Mouse (Mus musculus): Measurements from ENCODE around the gene Sp8. TPM values are rescaled to one million over a fixed set of nuclear protein-coding genes. Genes with fewer than 3 reads are reported as not detected.

Sp8 gene
- polyA plus RNA-seq, 1 experiment from 2014 or later, result 4.5 TPM

DNA sequence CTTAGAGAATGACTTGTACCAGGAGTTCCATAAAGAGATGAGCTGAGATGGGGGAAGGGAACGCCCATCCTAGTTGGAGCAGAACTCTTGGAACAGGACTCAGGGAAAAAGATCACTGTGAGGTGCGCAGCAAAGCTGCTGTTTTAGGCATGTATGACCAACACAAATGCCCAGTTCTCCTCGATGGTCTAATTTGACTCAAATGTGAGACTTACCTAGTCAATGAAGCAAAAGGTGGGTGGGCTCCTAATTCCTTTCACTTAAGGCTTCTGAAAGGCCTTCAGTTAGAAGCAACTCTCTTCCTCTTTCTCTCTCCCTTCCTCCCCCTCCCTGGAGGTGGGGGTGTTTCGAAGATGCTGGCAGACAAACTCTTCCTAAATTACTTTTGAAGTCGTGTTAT, 6.7 kb upstream of the Sp8 start:
- Histone ChIP-seq H3K36me3 (ENCODE audit: control insufficient read depth, insufficient read depth, low read length) (no peaks in the 10 kb centered on the region), H3K27ac (replicated peaks; ENCODE audit: low read depth, low read length) (no peak overlapping the region), H3K4me2 (ENCODE audit: low read depth, severe bottlenecking) (no peak overlapping the region), H3K27me3 (ENCODE audit: control insufficient read depth, insufficient read depth, low read length) (peaks cover 55% of the 10 kb centered on the region), H3K9me3 (ENCODE audit: control insufficient read depth, low read length) (no peaks in the 10 kb centered on the region), H3K9ac (ENCODE audit: low read length) (no peak overlapping the region), H3K4me3 (ENCODE audit: low read depth, low read length) (no peak overlapping the region), H3K4me1 (ENCODE audit: control insufficient read depth, insufficient read depth, low read length) (peaks cover 5% of the 10 kb centered on the region; the same call in 1 of the 2 replicates)
- no peak for ATAC-seq (ENCODE audit: insufficient number of reproducible peaks, low FRiP score, low TSS enrichment, low read depth)
- DNase-seq (ENCODE audit: low spot score), result no peak
- WGBS, result 1% methylated on average over 5 of the region's 5 CpGs

DNA sequence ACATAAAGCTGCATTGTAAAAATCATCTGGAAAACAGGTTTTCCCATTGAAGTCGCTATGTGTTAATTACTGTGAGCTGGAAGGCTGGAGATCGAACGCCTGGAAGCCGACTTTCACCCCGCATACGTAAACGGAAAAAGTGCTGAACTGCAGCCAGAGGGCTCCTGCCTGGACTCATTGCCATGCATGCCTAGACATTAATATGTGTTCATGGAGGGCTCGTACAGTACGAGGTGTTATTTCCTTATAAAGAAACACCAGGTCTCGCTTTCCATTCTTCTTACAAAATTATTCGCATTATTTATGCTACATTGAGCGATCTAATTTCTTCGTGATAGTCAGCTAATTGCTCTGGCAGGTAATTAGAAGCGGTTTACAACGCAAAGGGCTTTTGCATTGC, 5.8 kb upstream of the Sp8 start:
- Histone ChIP-seq H3K9me3 (ENCODE audit: control insufficient read depth, low read length) (no peaks in the 10 kb centered on the region), H3K27me3 (ENCODE audit: control insufficient read depth, insufficient read depth, low read length) (peaks cover 63% of the 10 kb centered on the region), H3K9ac (ENCODE audit: low read length) (no peak overlapping the region), H3K27ac (replicated peaks; ENCODE audit: low read depth, low read length) (no peak overlapping the region), H3K4me2 (ENCODE audit: low read depth, severe bottlenecking) (no peak overlapping the region), H3K4me1 (ENCODE audit: control insufficient read depth, insufficient read depth, low read length) (peaks cover 5% of the 10 kb centered on the region; the same call in 1 of the 2 replicates), H3K4me3 (ENCODE audit: low read depth, low read length) (no peak overlapping the region), H3K36me3 (ENCODE audit: control insufficient read depth, insufficient read depth, low read length) (no peaks in the 10 kb centered on the region)
- no peak for ATAC-seq (ENCODE audit: insufficient number of reproducible peaks, low FRiP score, low TSS enrichment, low read depth)
- peak; percentile 61 for DNase-seq (ENCODE audit: low spot score)
- WGBS, result under 1% methylated on average over 15 of the region's 15 CpGs

DNA sequence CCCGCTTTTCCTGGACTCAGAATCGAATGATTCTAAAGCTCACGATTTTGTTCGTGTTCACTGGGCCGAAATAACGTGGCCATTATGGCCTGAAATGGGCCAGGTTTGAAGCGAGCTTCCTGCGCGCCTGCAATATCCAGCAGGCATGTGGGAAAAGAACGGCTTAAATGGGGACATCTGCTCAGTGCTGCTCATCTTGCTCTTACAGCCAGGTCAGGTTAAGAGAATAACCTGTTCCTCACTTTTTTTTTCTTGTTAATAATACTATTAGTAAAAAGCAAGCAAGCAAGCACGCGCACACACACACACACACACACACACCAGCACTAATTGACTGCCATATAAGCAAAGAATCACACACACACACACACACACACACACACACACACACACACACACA, 5.3 kb upstream of the Sp8 start:
- no peak overlapping the region for H3K27ac ChIP-seq (replicated peaks; ENCODE audit: low read depth, low read length)
- ATAC-seq (ENCODE audit: insufficient number of reproducible peaks, low FRiP score, low TSS enrichment, low read depth) (no peak), DNase-seq (ENCODE audit: low spot score) (peak; percentile 53)
- H3K4me2 ChIP-seq (ENCODE audit: low read depth, severe bottlenecking), result no peak overlapping the region
- peaks cover 5% of the 10 kb centered on the region; the same call in 1 of the 2 replicates for H3K4me1 ChIP-seq (ENCODE audit: control insufficient read depth, insufficient read depth, low read length)
- H3K36me3 ChIP-seq (ENCODE audit: control insufficient read depth, insufficient read depth, low read length), result no peaks in the 10 kb centered on the region
- H3K9ac ChIP-seq (ENCODE audit: low read length), result no peak overlapping the region
- H3K4me3 ChIP-seq (ENCODE audit: low read depth, low read length), result no peak overlapping the region
- H3K9me3 ChIP-seq (ENCODE audit: control insufficient read depth, low read length), result no peaks in the 10 kb centered on the region
- H3K27me3 ChIP-seq (ENCODE audit: control insufficient read depth, insufficient read depth, low read length), result peaks cover 65% of the 10 kb centered on the region
- 4% methylated on average over 11 of the region's 12 CpGs for WGBS

DNA sequence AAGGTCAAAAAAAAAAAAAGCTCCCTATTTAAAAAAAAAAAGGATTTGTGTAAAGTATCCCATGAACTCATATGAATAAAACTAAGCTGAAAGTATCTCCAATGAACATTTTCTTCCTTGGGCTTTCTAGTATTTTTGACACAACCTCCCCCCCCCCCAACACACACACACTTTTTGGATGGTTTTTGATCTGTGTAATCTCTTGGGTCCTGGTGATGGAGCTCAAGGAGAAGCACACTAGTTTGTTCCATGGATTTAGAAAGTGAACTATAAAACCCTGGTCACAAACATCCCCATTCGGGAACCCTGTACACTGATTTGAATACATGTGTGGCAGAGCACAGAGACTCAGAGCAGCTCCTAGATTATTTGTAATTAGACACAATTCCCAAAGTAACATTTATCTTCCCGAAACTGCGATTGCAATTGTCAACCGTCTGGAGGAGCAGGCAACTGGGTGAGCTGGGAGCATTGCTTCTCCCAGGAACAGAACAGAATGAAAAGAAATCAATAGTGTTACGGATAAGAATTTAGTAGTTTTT, 4.7 kb upstream of the Sp8 start:
- no peak overlapping the region for H3K9ac ChIP-seq (ENCODE audit: low read length)
- WGBS, result 6% methylated on average over 5 of the region's 5 CpGs
- no peaks in the 10 kb centered on the region for H3K9me3 ChIP-seq (ENCODE audit: control insufficient read depth, low read length)
- ATAC-seq (ENCODE audit: insufficient number of reproducible peaks, low FRiP score, low TSS enrichment, low read depth) (no peak), DNase-seq (ENCODE audit: low spot score) (no peak)
- no peak overlapping the region for H3K27ac ChIP-seq (replicated peaks; ENCODE audit: low read depth, low read length)
- no peaks in the 10 kb centered on the region for H3K36me3 ChIP-seq (ENCODE audit: control insufficient read depth, insufficient read depth, low read length)
- H3K27me3 ChIP-seq (ENCODE audit: control insufficient read depth, insufficient read depth, low read length), result peaks cover 65% of the 10 kb centered on the region
- H3K4me1 ChIP-seq (ENCODE audit: control insufficient read depth, insufficient read depth, low read length), result peaks cover 5% of the 10 kb centered on the region; the same call in 1 of the 2 replicates
- H3K4me3 ChIP-seq (ENCODE audit: low read depth, low read length), result no peak overlapping the region
- no peak overlapping the region for H3K4me2 ChIP-seq (ENCODE audit: low read depth, severe bottlenecking)

DNA sequence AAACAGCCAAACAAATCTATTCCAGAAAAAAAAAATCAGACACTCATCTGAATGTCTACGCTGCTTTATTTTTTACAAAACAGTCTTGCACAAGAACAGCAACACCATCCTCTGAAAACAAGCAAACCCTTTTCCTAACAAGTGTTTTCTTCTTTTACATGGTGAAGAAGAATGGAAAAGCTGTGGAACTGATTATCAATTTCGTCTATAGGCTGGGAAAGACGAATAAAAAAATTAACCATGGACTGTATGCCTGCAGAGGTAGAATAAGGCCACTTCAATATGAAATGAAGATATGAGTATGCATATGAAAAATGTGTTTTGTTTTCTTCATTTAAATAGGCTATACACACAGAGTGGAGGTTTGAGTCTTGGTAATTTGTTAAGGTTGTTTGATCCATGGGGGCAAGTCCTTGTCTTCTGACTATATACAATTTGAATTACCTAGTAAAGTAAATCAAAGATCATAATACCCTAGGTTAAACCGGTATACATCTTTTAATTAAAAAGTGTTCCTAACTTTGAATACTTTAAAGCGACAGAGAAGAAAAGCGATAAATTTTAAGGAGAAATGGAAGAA, 4.1 kb upstream of the Sp8 start:
- Histone ChIP-seq H3K27ac (replicated peaks; ENCODE audit: low read depth, low read length) (no peak overlapping the region), H3K36me3 (ENCODE audit: control insufficient read depth, insufficient read depth, low read length) (no peaks in the 10 kb centered on the region), H3K4me2 (ENCODE audit: low read depth, severe bottlenecking) (no peak overlapping the region), H3K9me3 (ENCODE audit: control insufficient read depth, low read length) (no peaks in the 10 kb centered on the region), H3K9ac (ENCODE audit: low read length) (no peak overlapping the region), H3K4me1 (ENCODE audit: control insufficient read depth, insufficient read depth, low read length) (peaks cover 4% of the 10 kb centered on the region), H3K27me3 (ENCODE audit: control insufficient read depth, insufficient read depth, low read length) (peaks cover 65% of the 10 kb centered on the region), H3K4me3 (ENCODE audit: low read depth, low read length) (no peak overlapping the region)
- WGBS, result 9% methylated on average over 6 of the region's 6 CpGs
- ATAC-seq (ENCODE audit: insufficient number of reproducible peaks, low FRiP score, low TSS enrichment, low read depth), result no peak
- no peak for DNase-seq (ENCODE audit: low spot score)

DNA sequence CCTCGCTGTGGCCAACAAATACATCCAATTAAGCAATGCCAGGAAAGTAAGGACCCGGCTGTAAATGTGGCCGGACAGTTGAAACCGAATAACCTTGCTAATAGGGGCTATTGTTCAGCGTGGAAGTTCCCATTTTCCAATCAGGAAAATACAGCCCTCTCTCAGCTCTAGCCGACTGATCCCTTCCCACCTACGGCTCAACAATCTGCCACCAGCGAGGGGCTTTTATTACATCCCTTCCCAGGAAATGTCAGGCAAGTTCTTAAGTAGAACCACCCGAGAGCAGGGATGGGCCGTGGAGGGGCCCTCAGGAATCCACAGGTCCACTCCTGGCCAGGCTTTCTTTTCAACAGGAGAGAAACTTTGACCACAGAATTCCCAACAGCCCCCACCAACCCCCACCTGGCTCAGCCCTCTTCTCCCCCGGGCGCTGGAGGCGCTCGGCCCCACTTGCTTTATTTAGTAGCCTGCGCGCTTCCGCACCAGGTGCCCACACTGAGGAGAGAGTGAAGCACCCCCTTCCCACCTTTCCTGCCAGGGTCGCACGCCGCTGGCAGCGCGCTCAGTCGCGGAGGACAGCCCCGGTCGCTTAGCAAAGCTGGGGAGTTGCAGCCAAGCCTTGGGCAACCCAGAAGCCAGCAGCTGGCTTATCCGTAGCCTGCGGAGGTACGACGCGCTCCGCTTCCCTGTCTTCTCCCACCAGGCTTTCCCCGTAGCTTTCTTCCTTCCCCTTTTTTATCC, 3.3 kb upstream of the Sp8 start:
- peak overlapping the region; percentile 21; the same call in 1 of the 2 replicates for H3K4me3 ChIP-seq (ENCODE audit: low read depth, low read length)
- peak; percentile 66 for DNase-seq (ENCODE audit: low spot score)
- no peaks in the 10 kb centered on the region for H3K36me3 ChIP-seq (ENCODE audit: control insufficient read depth, insufficient read depth, low read length)
- H3K4me1 ChIP-seq (ENCODE audit: control insufficient read depth, insufficient read depth, low read length), result peaks cover 2% of the 10 kb centered on the region; the same call in 1 of the 2 replicates
- peak; percentile 54; the same call in 1 of the 2 replicates for ATAC-seq (ENCODE audit: insufficient number of reproducible peaks, low FRiP score, low TSS enrichment, low read depth)
- H3K9ac ChIP-seq (ENCODE audit: low read length), result no peak overlapping the region
- H3K4me2 ChIP-seq (ENCODE audit: low read depth, severe bottlenecking), result peak overlapping the region; percentile 51
- peaks cover 66% of the 10 kb centered on the region for H3K27me3 ChIP-seq (ENCODE audit: control insufficient read depth, insufficient read depth, low read length)
- WGBS, result under 1% methylated on average over 33 of the region's 33 CpGs
- no peaks in the 10 kb centered on the region for H3K9me3 ChIP-seq (ENCODE audit: control insufficient read depth, low read length)
- no peak overlapping the region for H3K27ac ChIP-seq (replicated peaks; ENCODE audit: low read depth, low read length)

DNA sequence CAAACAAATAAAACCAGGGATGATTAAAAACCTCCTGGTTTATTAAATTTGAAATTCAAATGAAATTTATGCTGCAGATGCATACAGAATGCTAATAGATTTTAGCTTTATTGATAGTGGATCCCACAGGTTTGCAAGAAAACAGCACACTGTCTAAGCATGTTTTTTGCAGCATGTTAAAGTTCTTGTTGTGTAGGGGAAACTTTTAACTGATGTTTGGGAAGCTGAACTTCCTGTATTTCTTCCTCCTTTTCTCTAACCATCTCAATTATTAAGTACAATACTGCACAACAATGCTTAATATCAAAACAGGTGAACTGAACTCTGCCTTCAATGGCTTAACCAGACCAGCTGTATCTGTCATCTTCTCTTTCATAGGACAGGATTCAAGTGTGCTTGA, 2.0 kb upstream of the Sp8 start:
- Histone ChIP-seq H3K4me1 (ENCODE audit: control insufficient read depth, insufficient read depth, low read length) (peaks cover 4% of the 10 kb centered on the region; the same call in 1 of the 2 replicates), H3K9me3 (ENCODE audit: control insufficient read depth, low read length) (no peaks in the 10 kb centered on the region), H3K36me3 (ENCODE audit: control insufficient read depth, insufficient read depth, low read length) (no peaks in the 10 kb centered on the region), H3K27me3 (ENCODE audit: control insufficient read depth, insufficient read depth, low read length) (peaks cover 69% of the 10 kb centered on the region), H3K4me2 (ENCODE audit: low read depth, severe bottlenecking) (no peak overlapping the region), H3K9ac (ENCODE audit: low read length) (no peak overlapping the region), H3K4me3 (ENCODE audit: low read depth, low read length) (no peak overlapping the region), H3K27ac (replicated peaks; ENCODE audit: low read depth, low read length) (no peak overlapping the region)
- ATAC-seq (ENCODE audit: insufficient number of reproducible peaks, low FRiP score, low TSS enrichment, low read depth) (no peak), DNase-seq (ENCODE audit: low spot score) (no peak)

DNA sequence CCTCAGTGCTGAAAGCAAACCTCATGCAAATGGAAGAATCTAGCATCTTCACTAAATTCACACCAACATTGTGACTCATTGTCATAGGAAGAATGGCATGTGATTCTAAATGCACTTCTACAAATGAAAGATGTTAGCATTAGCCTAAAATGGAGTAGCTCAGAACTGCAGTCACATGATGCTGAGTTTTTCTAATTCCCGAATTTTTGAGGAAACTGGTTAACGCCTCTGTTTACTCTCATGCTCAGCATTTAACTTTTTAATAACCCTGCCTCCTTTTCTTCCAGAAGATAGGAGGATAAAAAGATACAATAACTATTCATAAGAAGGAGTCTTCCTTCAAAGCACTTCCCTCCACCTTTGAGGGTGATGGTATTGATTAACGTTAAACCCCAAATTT, 1.3 kb upstream of the Sp8 start:
- DNase-seq (ENCODE audit: low spot score) (no peak), ATAC-seq (ENCODE audit: insufficient number of reproducible peaks, low FRiP score, low TSS enrichment, low read depth) (no peak)
- 8% methylated on average over 3 of the region's 3 CpGs for WGBS
- Histone ChIP-seq H3K4me3 (ENCODE audit: low read depth, low read length) (no peak overlapping the region), H3K9me3 (ENCODE audit: control insufficient read depth, low read length) (no peaks in the 10 kb centered on the region), H3K36me3 (ENCODE audit: control insufficient read depth, insufficient read depth, low read length) (no peaks in the 10 kb centered on the region), H3K27me3 (ENCODE audit: control insufficient read depth, insufficient read depth, low read length) (peaks cover 70% of the 10 kb centered on the region), H3K27ac (replicated peaks; ENCODE audit: low read depth, low read length) (no peak overlapping the region), H3K4me2 (ENCODE audit: low read depth, severe bottlenecking) (no peak overlapping the region), H3K4me1 (ENCODE audit: control insufficient read depth, insufficient read depth, low read length) (peaks cover 4% of the 10 kb centered on the region; the same call in 1 of the 2 replicates), H3K9ac (ENCODE audit: low read length) (no peak overlapping the region)
